Mouse (Mus musculus) CH12.LX (cell line): ENCODE results near the gene Card10.

Experiments
- ELF1 ChIP-seq: IDR thresholded peaks from 2 replicates; pipeline ENCODE4 v1.6.1; 2014; ENCODE audit warnings: low read depth, mild to moderate bottlenecking, inconsistent platforms, low read length, improper control_type of control experiment
- MYC ChIP-seq: IDR thresholded peaks from 2 replicates; pipeline ENCODE4 v1.6.1; 2011; ENCODE audit warnings: low read depth, mild to moderate bottlenecking, improper control_type of control experiment, low read length

DNA sequence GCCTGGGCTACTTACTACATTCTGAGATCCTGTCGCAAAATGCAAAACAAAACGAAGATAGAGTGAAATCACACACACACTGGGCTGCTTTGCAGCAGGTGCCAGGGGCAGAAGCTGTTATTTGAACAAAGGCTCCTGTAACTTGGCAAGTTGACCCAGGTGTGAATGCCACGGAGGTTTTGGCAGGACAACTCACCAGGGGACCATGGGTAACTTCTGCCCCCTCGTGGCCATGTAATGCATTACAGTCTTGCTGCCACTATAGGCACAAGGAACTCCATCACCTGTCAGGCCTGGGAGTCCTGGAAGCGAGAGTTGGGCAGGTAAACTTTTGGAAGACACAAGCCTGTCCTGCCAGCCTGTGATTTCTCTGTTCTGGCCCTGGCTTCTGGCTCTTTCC, 45.6 kb upstream of the Card10 start:
- TF ChIP-seq MYC (no peak), ELF1 (no peak)
